Mouse (Mus musculus) liver, embryonic 11.5 days (tissue): ENCODE data around the gene Syngr4. TPM values are rescaled to one million over a fixed set of nuclear protein-coding genes. Genes with fewer than 3 reads are reported as not detected.
A peak's percentile ranks its signal among the peaks of the same experiment; 100 is the strongest.
"Not testable (repeated sequence)": the region's sequence is repeated elsewhere in the genome, so short reads cannot be mapped to it uniquely, and the experiment has no call there.

ENCODE experiments used
- ATAC-seq: fragments of 200-750 bp; cut with Nextera tagmentation; replicated peaks from 2 replicates; pipeline ENCODE4 v1.8.0; 2017; ENCODE audit warnings: moderate number of reproducible peaks, mild to moderate bottlenecking, moderate TSS enrichment, moderate library complexity; ENCODE audit not compliant: low FRiP score
- DNase-seq: peaks from one replicate; pipeline ENCODE4 v3.0.0-alpha.2; 2017; ENCODE audit warnings: low spot score
- H3K27ac ChIP-seq: fragments of 300-500 bp; sonication (generic); 2 replicates; pipeline ENCODE4 v1.5.1; 2014; ENCODE audit warnings: mild to moderate bottlenecking, low read depth, low read length, control low read depth
- H3K27me3 ChIP-seq: fragments of 300-500 bp; sonication (generic); replicated peaks from 2 replicates; pipeline ENCODE4 v1.6.1; 2014; ENCODE audit warnings: low read length, mixed read lengths; ENCODE audit not compliant: control insufficient read depth, insufficient read depth
- H3K36me3 ChIP-seq: fragments of 300-500 bp; sonication (generic); 2 replicates; pipeline ENCODE4 v1.6.1; 2014; ENCODE audit warnings: mild to moderate bottlenecking, low read length, moderate library complexity, mixed read lengths; ENCODE audit not compliant: control insufficient read depth, insufficient read depth
- H3K4me1 ChIP-seq: fragments of 300-500 bp; sonication (generic); replicated peaks from 2 replicates; pipeline ENCODE4 v1.6.1; 2014; ENCODE audit warnings: low read length, mixed read lengths; ENCODE audit not compliant: control insufficient read depth, insufficient read depth
- H3K4me2 ChIP-seq: fragments of 300-500 bp; sonication (generic); 2 replicates; pipeline ENCODE4 v1.6.1; 2014; ENCODE audit warnings: mild to moderate bottlenecking, control low read depth, moderate library complexity
- H3K4me3 ChIP-seq: fragments of 300-500 bp; sonication (generic); 2 replicates; pipeline ENCODE4 v1.5.1; 2014; ENCODE audit warnings: low read depth, low read length, control low read depth
- H3K9ac ChIP-seq: fragments of 300-500 bp; sonication (generic); 2 replicates; pipeline ENCODE4 v1.6.1; 2014; ENCODE audit warnings: low read depth, low read length, control low read depth
- H3K9me3 ChIP-seq: fragments of 300-500 bp; sonication (generic); 2 replicates; pipeline ENCODE4 v1.6.1; 2016; ENCODE audit warnings: low read length, inconsistent platforms, mixed read lengths; ENCODE audit not compliant: control insufficient read depth
- WGBS: fragments of 180-500 bp; shearing (Covaris S2); extraction: QIAGEN DNeasy Blood & Tissue Kit; methylation state at CpG from one replicate; pipeline ENCODE4 v1.1.7; 2014; 5-methylcytosine and 5-hydroxymethylcytosine counted together
- polyA plus RNA-seq: library from polyadenylated mRNA; unstranded; fragments of >200 nt; fragmentation: Nextera tagmentation; extraction: Ambion mirVana; gene quantifications from 2 replicates; pipeline ENCODE4 v1.2.1, GENCODE M21; 2014

The Syngr4 gene
- polyA plus RNA-seq, 1 experiment from 2014 or later = 1.0 TPM

- ATAC-seq = no peak
- WGBS = 94% methylated on average over 4 of the region's 4 CpGs
Observed at GRCm38 (mm10) chr7:45880531-45880930, 16.0 kb downstream of the Syngr4 start.

GRCm38 (mm10) chr7:45878278-45878677, 18.2 kb downstream of the Syngr4 start, which contains the start of gene Grin2d:
Grin2d (minus strand) TSS chr7:45878378.
- not testable (repeated sequence) for H3K27me3 ChIP-seq, H3K27ac ChIP-seq, H3K9me3 ChIP-seq, H3K9ac ChIP-seq, DNase-seq, H3K4me3 ChIP-seq, H3K4me2 ChIP-seq, ATAC-seq
- Histone ChIP-seq H3K4me1 (peaks cover 13% of the 10 kb centered on the region), H3K36me3 (peaks cover 61% of the 10 kb centered on the region)
- WGBS = 84% methylated on average over 1 of the region's 1 CpGs

More at GRCm38 (mm10) chr7:45880531-45880930, 16.0 kb downstream of the Syngr4 start:
- peaks cover 68% of the 10 kb centered on the region for H3K36me3 ChIP-seq
- H3K9ac ChIP-seq = no peak overlapping the region
- H3K27ac ChIP-seq = no peak overlapping the region
- H3K4me1 ChIP-seq = no peaks in the 10 kb centered on the region
- no peak for DNase-seq
- no peaks in the 10 kb centered on the region for H3K9me3 ChIP-seq
- H3K4me3 ChIP-seq = no peak overlapping the region
- no peaks in the 10 kb centered on the region for H3K27me3 ChIP-seq
- no peak overlapping the region for H3K4me2 ChIP-seq

GRCm38 (mm10) chr7:45876895-45877294, 19.6 kb downstream of the Syngr4 start:
- peaks cover 13% of the 10 kb centered on the region for H3K4me1 ChIP-seq
- DNase-seq = no peak
- H3K27me3 ChIP-seq = peaks cover 3% of the 10 kb centered on the region
- H3K9ac ChIP-seq = no peak overlapping the region
- ATAC-seq = no peak
- H3K4me3 ChIP-seq = no peak overlapping the region
- H3K27ac ChIP-seq = no peak overlapping the region
- H3K36me3 ChIP-seq = peaks cover 50% of the 10 kb centered on the region
- no peaks in the 10 kb centered on the region for H3K9me3 ChIP-seq
- no peak overlapping the region for H3K4me2 ChIP-seq
- WGBS = 97% methylated on average over 7 of the region's 7 CpGs

GRCm38 (mm10) chr7:45873061-45873947, 23.2 kb downstream of the Syngr4 start:
- H3K36me3 ChIP-seq = peaks cover 24% of the 10 kb centered on the region
- H3K27me3 ChIP-seq = peaks cover 39% of the 10 kb centered on the region
- no peaks in the 10 kb centered on the region for H3K9me3 ChIP-seq
- peak overlapping the region; percentile 95 for H3K9ac ChIP-seq
- 3% methylated on average over 28 of the region's 28 CpGs for WGBS
- peaks cover 20% of the 10 kb centered on the region for H3K4me1 ChIP-seq
- H3K4me3 ChIP-seq = peak overlapping the region; percentile 92
- peak overlapping the region; percentile 91 for H3K4me2 ChIP-seq
- peak overlapping the region; percentile 91 for H3K27ac ChIP-seq
- ATAC-seq = peak; percentile 61
- peak; percentile 72 for DNase-seq

DNA sequence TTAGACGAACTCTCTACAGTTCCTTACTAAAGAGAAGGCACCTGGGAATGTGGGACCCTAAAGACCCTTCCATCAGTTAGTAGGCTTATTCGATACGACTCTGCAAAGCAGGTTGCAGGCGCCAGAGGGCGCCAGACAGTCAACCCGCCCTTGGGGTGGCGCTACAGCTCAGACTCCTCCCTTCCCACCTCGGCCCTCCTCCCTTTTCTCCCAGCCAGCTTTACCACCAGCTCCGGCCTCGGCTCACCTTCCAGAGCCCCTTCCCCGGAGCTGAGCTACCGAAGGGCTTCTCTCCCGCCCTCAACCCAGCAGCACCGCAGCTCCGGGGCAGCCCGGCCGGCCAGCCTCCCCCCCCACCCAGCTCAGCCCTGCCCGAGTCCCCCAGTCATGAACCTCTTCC, 23.9 kb downstream of the Syngr4 start, which contains the start of gene Kdelr1:
Kdelr1 (plus strand) TSS at position 149 of the 400 bp plus-strand sequence.
- Histone ChIP-seq H3K4me2 (peak within 1 kb of the TSS; percentile 91), H3K27me3 (peaks cover 45% of the 10 kb centered on the region), H3K9me3 (no peaks in the 10 kb centered on the region), H3K27ac (peak within 1 kb of the TSS; percentile 91), H3K4me3 (peak within 1 kb of the TSS; percentile 92), H3K9ac (peak within 1 kb of the TSS; percentile 95), H3K4me1 (peaks cover 22% of the 10 kb centered on the region), H3K36me3 (peaks cover 21% of the 10 kb centered on the region)
- WGBS = 0% methylated on average over 18 of the region's 18 CpGs
- peak; percentile 75 for ATAC-seq
- DNase-seq = peak; percentile 84

DNA sequence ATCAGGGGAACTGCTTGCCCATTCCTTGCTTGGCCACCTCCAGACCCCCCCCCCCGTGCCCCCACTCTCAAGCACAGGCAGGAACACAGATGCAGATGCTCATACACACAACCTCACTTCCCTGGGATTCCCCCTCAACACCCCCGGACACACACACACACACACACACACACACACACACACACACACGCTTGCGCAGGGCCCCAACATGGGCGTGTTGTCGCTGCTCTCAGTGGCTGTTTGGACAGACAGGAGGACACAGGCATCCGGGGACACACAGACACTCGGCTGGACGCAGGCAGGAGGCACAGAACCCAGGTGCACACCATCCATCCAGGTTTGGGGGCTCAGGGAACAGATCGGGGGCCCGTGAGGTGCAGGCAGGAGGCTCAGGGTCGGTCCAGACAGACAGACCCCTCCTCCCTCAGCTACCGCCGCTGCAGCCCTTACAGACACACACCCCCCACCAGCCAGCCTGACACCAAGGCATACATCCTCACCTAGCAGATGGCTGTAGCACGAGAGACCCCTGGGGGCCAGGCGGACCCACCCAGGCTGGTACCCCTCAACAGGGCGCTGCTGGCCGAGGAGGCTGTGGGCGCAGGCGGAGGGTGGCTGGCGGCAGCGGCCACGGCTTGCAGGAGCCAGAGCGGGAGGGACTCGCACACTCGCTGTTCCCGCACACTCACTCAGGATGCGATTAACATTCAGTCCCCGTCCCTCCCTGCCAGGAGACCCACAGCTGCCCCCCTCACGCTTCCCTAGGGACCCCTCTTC, 26.0 kb downstream of the Syngr4 start:
- H3K27me3 ChIP-seq = peaks cover 59% of the 10 kb centered on the region
- H3K9ac ChIP-seq = no peak overlapping the region; the same call in 1 of the 2 replicates
- H3K27ac ChIP-seq = no peak overlapping the region
- no peaks in the 10 kb centered on the region for H3K9me3 ChIP-seq
- peaks cover 25% of the 10 kb centered on the region for H3K4me1 ChIP-seq
- H3K36me3 ChIP-seq = peaks cover 6% of the 10 kb centered on the region
- no peak for ATAC-seq
- H3K4me3 ChIP-seq = peak overlapping the region; percentile 21
- no peak for DNase-seq
- 3% methylated on average over 30 of the region's 30 CpGs for WGBS
- peak overlapping the region; percentile 55 for H3K4me2 ChIP-seq

GRCm38 (mm10) chr7:45869787-45870186, 26.7 kb downstream of the Syngr4 start:
- 4% methylated on average over 14 of the region's 14 CpGs for WGBS
- peaks cover 21% of the 10 kb centered on the region for H3K4me1 ChIP-seq
- H3K27ac ChIP-seq = no peak overlapping the region
- no peaks in the 10 kb centered on the region for H3K9me3 ChIP-seq
- peaks cover 59% of the 10 kb centered on the region for H3K27me3 ChIP-seq
- no peak overlapping the region for H3K4me3 ChIP-seq
- peak overlapping the region; percentile 55 for H3K4me2 ChIP-seq
- ATAC-seq (no peak), DNase-seq (no peak)
- peaks cover under 1% of the 10 kb centered on the region; the same call in 1 of the 2 replicates for H3K36me3 ChIP-seq
- H3K9ac ChIP-seq = no peak overlapping the region

- peaks cover 59% of the 10 kb centered on the region for H3K27me3 ChIP-seq
- DNase-seq = no peak
- ATAC-seq = no peak
- no peak overlapping the region for H3K27ac ChIP-seq
- WGBS = 17% methylated on average over 8 of the region's 8 CpGs
- no peak overlapping the region for H3K4me2 ChIP-seq
- H3K9ac ChIP-seq = no peak overlapping the region
- no peaks in the 10 kb centered on the region for H3K36me3 ChIP-seq
- H3K9me3 ChIP-seq = no peaks in the 10 kb centered on the region
- peaks cover 15% of the 10 kb centered on the region for H3K4me1 ChIP-seq
- H3K4me3 ChIP-seq = no peak overlapping the region
Observed at GRCm38 (mm10) chr7:45869107-45869670, 27.3 kb downstream of the Syngr4 start.
